Mouse (Mus musculus) heart, adult 2 months (tissue): Measurements from ENCODE around the gene Inafm2.

Source experiments
- CTCF ChIP-seq: fragments of 200-600 bp; IDR thresholded peaks from 2 replicates; pipeline ENCODE4 v1.8.1; 2022; ENCODE audit warnings: antibody characterized with exemption, mild to moderate bottlenecking, moderate library complexity
- EP300 ChIP-seq: fragments of 200-500 bp; IDR thresholded peaks from 2 replicates; pipeline ENCODE4 v1.6.1; 2011; ENCODE audit warnings: low read depth, low read length, control low read depth; ENCODE audit not compliant: insufficient read depth

DNA sequence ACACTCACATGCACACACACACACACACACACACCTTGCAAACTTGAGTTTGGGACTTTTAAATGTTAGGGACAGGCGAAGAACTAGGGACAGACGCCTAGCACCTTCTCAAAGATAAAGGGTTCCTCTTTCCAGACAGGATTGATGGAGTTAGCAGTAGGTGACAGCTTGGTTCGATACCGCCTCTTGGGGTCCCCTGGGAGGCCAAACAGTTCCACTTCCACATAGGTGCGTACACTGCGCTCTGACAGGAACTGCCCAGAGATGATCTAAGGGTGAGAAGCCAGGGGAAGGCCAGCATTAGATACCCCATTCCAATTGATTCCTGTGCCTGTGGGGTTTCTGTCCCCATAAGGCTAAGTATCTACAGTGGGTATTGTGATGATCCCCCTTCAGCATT is 31.9 kb upstream of the Inafm2 start:
- TF ChIP-seq CTCF (no peak), EP300 (no peak)
